Mouse (Mus musculus): ENCODE measurements around the gene Tpsg1.

The Tpsg1 gene

DNA sequence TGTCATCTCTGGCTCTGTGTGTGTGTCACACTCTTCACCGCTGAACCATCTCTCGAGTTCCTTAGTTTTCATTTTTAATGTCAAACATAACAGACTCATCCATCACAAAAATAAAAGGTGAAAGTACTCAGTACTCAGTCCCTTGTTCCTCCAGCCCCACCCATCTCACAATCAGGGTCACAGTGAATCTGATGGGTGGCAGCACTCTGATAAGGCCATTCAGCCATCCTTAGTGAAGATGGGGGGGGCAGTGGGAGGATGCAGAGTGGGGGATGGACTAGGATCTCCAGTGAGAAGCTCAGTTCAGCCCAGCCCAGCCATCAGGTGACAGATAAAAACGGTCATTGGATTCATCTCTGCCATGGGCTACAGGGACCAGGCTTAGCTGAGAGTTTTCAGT lies at the start of gene Tpsg1:
Gene Tpsg1 (plus strand): TSS at position 301 of the 400 bp plus-strand sequence.
- DNase-seq (ENCODE audit: low read depth in 1 of 2, low spot score in 2 of 2): no peak

DNA sequence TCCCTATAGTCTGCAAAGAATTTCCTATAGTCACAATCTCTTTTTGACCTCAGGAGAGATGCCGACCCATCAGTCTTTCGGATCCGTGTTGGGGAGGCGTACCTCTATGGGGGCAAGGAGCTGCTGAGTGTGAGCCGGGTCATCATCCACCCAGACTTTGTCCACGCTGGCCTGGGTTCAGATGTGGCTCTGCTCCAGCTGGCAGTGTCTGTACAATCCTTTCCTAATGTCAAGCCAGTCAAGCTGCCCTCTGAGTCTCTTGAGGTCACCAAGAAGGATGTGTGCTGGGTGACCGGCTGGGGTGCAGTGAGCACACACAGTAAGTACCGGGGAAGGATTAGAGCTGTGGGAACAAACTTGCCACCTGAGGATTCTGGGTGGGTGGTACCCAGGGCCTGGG lies 48.3 kb upstream of the Tpsg1 start:
- no peak for DNase-seq (ENCODE audit: low read depth in 1 of 2, low spot score in 2 of 2)

DNA sequence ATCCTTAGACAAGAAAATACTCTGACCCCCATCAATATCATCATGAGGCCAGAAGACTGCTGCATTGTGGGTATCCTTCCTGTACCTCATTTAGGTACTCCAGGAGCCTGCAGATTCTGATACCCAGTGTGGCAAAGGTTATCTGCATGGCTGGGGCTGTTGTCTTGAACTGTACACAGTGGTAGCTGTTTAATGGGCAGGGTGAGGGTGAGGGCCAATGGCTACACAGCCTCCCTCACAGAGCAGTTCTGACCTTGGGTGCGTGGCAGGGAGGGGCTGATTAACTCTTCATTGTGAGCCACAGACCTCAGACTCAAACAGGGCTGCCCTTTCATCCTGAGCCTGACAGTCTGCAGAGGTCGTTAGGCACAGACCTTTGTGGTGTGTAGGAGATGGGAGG lies 46.1 kb upstream of the Tpsg1 start:
- no peak for DNase-seq (ENCODE audit: low read depth in 1 of 2, low spot score in 2 of 2)

DNA sequence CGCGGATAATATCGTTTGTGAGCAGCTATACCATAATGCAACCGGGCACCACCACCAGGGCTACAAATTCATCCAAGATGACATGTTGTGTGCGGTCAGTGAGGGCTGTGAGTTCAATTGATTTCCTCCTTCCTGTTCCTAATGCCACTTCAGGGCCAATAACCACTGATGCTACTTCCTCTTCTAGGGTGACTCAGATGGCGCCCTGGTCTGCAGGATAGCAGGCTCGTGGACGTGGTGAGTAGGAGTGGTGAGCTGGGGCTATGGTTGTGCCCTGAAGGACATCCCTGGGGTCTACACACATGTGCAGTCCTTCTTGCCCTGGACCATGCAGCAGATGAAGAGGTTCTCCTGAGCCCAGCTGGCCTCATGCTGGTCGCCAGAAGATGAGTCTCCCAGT lies 36.8 kb upstream of the Tpsg1 start:
- peak in 1 of 2 experiments; percentile 17 for DNase-seq (ENCODE audit: low read depth in 1 of 2, low spot score in 2 of 2)

DNA sequence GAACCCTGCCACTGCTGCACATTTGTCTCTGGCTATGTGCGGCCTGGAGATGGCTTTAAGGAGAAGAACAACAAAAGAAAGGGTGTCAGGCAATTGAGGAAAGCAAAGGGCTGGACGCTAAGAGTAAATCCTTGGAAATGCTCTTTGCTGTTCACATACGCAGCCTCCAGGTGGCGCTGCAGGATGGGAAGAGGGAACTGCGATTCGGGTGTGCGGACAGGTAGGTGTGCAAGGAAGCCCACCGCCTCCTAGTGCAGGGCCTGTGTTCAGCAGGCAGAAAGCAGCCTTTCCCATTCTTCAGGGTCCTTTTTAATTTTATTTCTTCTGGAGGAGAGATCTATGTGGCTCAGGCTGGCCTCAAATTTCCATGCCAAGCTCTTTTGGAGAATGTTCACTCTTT lies 35.1 kb upstream of the Tpsg1 start:
- no peak for DNase-seq (ENCODE audit: low read depth in 1 of 2, low spot score in 2 of 2)

DNA sequence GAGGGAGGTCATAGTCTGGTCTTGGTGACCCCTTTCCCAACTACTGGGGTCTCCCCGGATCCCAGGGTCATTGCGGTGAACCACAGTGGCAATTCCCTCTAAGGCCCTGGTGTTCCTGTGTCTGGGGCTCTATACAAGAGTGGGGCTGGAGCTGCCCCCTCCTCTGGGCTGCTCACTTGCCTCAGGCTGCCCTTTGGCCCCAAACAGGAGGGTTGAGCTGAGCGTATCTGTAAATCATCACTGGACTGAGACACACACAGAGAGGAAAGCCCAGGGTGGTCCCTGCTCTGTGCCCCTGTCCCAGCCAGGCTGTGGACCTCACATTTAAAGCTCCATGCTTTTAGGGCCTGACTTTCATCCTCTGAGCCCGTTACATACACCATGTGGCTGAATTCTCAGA lies 30.9 kb upstream of the Tpsg1 start:
- no peak for DNase-seq (ENCODE audit: low read depth in 1 of 2, low spot score in 2 of 2)

DNA sequence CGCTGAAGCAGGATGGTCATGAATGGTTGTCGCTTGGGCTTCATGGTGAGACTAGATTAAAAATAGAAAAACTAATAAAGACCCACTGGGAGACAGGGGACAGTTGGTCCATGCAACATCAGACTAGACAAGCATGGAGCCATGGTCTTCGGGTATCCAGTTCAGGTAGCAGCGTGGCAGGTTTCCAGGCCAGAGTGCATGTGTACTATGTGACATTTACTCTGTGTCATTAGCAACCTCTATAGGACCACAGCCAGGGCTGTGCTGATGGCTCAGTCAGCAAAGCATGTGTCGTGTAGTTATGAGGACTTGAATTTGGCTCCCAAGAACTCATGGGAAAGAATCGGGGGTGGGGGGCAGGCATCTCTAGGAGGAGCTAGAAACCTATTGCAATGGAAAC lies 29.1 kb upstream of the Tpsg1 start:
- no peak for DNase-seq (ENCODE audit: low read depth in 1 of 2, low spot score in 2 of 2)

DNA sequence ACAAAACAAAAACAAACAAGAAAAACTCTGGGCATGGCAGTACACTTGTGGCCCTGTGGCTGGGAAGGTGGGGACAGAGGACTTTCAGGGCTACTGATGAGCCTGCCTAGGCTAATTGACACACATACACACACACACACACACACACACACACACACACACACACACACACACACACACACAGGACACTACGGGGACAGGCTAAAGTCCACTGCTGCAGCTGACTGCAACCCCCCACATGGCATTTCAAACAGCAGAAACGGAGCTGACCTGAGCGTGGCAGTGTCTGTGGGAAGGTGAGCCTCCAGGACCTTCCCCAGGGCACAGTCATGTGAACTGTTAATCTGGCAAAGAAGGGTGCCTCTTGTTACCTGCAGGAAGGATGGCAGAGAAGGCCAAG lies 27.6 kb upstream of the Tpsg1 start:
- DNase-seq (ENCODE audit: low read depth in 1 of 2, low spot score in 2 of 2): no peak

DNA sequence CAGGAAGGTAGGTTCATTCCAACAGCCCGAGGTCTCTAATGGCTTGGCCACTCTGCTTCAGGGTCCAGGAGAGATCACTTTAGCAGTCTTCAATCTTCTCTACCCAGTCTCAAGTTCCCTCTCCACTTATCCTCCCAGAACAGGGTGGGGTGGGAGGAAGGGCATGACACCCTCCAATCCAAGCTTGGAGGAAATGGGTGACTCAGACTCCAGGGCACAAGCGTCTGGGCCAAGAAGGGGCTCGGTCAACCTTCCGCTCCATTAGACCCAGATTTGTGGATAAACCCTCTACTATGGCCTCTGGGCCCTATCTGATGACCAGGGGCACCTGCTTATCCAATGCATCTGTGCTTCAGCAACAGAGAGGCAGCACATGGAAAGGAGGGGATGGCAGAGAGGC lies 23.6 kb upstream of the Tpsg1 start, which contains the start of gene Tpsab1:
Gene Tpsab1 (minus strand): TSS at position 101 of the 400 bp plus-strand sequence.
- DNase-seq (ENCODE audit: low read depth in 1 of 2, low spot score in 2 of 2): no peak

DNA sequence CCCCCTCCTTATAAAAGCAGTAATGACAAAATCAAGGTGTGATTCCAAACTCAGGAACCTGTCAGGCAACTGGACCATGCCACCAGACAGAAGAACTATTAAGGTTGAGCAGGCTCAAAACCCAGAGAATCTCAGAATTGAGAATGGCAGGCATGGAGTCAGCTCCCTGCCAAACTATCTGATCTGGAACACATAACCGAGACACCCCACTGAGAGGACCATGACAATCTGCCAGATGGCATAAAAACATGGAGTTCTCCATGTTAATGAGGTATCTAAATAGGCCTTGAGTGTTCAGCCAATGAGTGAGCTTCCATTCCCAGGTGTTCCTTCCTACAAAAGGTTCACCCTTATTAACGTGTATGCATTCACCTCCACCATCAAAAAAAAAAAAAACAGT lies 7.8 kb upstream of the Tpsg1 start:
- no peak for DNase-seq (ENCODE audit: low read depth in 1 of 2, low spot score in 2 of 2)

DNA sequence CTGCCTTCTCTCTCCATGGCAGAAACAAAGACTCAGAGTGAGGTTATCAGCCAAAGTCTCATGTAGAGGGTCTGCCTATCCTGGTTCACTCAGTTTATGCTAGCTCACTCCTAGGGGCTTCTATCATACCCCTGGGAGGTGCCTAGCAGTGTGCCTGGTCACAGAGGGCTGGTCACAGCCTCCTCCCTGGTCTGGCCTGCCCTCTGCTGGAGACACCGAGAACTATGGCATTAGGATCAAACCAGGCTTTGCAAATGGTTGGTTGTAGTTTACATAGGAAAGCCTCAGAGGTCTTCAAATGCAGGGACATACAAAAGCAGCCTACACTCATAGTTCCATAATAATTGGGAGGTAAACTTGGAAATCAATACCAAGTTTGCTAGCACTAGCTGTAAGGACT lies 5.3 kb upstream of the Tpsg1 start:
- no peak for DNase-seq (ENCODE audit: low read depth in 1 of 2, low spot score in 2 of 2)

DNA sequence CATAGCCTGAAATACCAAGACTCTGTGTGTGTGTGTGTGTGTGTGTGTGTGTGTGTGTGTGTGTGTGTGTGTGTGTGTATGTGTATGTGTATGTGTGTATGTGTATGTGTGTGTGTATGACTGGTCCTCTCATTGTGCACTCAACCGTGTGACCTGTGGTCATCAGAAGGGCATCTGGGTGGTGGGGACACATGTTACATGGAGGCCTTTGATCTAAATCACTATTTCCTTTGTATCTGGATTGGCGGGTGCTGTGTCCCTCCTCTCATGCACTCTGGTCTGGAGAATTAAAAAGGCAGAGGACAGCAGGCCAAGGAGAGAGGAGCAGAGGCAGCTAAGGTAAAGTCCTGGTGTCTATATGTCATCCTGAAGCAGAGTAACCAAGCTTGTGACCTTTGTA lies 3.1 kb upstream of the Tpsg1 start, which contains the start of gene Tpsb2:
Gene Tpsb2 (plus strand): TSS at position 301 of the 400 bp plus-strand sequence.
- no peak for DNase-seq (ENCODE audit: low read depth in 1 of 2, low spot score in 2 of 2)

DNA sequence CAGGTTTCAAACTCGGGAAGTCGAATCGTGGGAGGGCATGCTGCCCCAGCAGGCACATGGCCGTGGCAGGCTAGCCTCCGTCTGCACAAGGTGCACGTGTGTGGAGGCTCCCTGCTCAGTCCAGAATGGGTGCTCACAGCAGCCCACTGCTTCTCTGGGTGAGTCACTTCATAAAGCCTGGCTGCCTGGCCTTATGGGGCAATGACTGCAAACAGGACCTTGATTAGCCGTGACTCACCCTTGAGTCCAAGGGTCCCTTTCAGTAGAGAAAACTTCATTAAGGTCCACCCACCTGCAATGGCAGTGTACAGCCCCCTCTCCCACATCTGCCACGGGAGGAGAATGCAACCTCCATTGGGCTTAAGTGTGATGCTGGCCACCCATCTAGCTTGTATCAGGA lies 3.4 kb downstream of the Tpsg1 start:
- no peak for DNase-seq (ENCODE audit: low read depth in 1 of 2, low spot score in 2 of 2)

DNA sequence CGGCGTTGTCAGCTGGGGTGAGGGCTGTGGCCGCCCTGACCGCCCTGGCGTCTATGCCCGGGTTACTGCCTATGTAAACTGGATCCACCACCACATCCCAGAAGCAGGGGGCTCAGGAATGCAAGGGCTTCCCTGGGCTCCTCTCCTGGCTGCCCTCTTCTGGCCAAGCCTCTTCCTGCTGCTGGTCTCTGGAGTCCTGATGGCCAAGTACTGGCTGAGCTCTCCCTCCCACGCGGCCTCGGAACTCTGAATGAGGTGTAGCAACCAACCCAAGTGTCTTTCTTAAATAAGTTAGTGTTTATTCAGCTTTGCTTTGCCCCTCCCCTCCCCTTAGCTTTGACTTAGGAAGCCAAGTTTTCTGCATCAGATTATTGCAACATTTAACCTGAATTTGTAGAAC lies 4.9 kb downstream of the Tpsg1 start:
- no peak for DNase-seq (ENCODE audit: low read depth in 1 of 2, low spot score in 2 of 2)

DNA sequence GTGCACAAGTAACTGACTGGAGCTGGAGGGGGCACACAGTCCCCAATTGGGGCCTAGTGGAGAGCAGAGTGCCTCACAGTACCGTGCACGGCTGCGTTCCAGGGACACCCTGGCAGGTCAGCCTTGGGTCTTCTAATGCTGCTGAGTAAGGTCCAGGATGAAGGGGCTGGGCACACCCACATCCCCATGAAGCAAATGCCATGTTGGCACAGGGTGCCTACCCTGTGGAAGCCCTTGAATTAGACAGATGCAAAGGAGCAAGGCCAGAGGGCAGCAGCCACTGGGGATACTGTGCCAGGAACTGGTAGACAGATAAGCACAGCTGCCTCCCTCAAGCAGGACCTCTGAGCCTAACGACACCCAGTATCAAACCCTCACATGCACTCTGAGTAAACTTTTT lies 25.5 kb downstream of the Tpsg1 start:
- DNase-seq (ENCODE audit: low read depth in 1 of 2, low spot score in 2 of 2): no peak

DNA sequence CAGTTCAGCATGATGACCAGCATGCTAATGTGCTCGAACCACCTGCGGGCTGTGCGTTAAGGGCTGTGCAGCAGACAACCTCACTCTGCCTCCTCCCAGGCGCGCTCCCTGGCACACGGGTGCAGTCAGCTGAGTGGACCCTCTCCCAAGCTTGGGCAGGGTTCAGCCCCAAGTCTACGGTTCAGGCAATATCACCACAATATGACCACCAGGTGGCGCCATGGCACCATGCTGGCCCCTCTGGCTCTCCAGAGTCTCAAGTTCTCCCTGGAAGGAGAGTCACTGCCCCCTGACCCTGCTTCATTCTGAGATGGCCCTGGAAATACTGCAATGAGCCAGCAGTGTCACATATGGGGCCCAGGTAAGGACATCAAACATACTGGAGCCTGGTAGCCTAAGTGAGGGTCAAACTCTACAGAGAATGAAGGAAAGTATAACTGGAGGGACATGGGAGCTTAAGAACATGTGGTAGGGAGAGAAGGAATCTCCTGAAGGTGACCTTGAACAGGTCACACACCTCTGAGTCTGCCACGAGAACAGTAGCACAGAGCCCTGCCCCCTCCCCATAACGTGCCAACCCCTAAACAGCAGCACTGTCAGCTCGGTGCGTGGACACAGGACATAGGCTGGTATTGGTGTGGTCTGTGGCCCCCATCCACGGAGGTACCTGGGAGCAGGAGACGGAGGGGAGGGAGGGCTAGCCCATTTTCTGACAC lies 28.9 kb downstream of the Tpsg1 start:
- DNase-seq (ENCODE audit: low read depth in 1 of 2, low spot score in 2 of 2): peak in 1 of 2 experiments; percentile 14

DNA sequence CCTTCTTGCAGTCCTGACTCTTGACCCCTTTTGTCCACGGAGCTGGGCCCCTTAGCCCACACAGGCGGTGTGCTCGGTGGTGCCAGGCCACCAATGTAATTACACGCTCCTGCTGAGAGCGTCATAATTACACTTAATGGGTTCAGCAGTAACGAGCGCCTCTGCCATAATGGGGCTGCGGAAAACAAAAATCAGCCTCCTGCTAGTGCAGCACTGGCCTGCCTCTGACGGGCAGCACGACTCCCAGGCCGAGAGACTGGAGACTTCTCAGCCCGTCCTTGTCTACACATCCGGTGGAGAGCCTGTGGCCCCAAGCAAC lies 29.4 kb downstream of the Tpsg1 start:
- no peak for DNase-seq (ENCODE audit: low read depth in 1 of 2, low spot score in 2 of 2)

DNA sequence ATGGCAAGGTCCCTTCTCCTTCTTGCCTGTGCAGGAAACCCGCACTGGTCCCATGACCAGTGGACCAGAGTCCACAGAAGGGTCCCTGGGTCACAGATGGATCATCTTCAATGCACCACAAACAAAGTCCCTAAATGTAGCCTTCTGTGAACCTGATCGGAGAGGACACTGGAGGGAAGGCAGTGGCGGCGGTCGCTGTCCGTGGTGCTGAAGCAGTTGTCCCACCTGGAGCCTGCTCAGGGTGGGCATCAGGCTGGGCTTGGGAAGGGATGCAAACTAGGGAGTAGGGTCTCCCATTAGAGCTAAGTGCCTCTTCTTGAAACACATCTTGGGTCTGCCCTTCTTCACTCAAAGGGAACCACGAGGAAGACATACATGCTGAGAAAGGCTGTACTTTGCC lies 31.4 kb downstream of the Tpsg1 start:
- DNase-seq (ENCODE audit: low read depth in 1 of 2, low spot score in 2 of 2): no peak

DNA sequence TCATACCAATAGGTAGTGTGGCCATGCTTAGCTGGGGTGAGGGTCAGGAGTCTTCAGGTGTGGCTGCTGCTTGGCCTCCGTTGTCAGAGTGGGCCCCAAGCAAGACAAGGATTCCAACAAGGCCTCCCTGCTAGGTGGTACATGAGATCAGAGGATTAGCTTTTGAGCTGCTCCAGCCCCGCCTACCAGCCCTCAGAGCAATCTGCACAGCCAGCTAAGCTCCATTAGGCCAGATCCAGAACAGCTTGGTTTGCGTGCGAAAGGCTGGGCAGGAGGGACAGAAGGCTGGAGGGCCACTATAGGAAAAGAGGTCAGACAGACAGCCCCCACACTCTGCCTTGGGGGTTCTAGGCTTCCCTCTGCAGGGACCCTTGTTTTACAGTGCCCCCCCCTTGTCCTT lies 32.4 kb downstream of the Tpsg1 start:
- DNase-seq (ENCODE audit: low read depth in 1 of 2, low spot score in 2 of 2): no peak

DNA sequence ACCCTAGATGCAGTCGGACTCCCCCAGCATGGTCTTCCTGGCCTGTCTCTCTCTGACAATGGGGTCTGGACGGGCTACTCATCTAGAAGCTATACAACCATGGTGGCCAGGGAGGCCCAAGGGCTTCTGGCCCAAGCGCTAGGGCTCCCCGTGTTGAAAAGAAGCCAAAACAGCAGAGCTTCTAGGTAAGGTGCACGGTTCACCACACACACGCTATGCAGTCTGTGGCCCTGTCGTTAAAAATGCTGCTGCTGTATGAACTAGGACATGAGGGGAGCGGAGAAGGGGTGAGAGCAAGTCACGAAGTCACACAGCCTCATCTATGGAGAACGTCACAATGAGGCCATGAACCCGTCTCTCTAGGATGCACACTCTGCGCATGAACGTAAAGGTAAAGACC lies 33.2 kb downstream of the Tpsg1 start:
- no peak for DNase-seq (ENCODE audit: low read depth in 1 of 2, low spot score in 2 of 2)

DNA sequence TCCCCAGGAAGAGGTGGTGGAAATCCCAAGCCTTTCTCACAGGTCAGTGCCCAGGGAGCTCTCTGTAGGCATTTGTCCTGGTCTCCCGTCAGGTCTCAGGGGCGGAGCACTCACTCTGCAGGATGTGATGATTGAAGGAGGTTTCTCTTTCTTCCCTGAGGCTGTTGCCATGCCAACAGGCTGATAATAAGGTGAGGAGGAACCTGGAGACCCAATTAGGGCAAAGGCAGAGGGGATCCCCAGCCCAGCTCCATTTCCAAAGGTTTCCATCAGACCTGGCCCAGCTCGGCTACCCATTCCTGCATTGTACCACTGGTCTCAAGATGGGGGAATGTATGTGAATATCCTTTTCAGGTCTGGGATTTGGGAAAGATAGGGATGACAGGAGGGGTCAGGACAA lies 35.1 kb downstream of the Tpsg1 start:
- no peak for DNase-seq (ENCODE audit: low read depth in 1 of 2, low spot score in 2 of 2)

DNA sequence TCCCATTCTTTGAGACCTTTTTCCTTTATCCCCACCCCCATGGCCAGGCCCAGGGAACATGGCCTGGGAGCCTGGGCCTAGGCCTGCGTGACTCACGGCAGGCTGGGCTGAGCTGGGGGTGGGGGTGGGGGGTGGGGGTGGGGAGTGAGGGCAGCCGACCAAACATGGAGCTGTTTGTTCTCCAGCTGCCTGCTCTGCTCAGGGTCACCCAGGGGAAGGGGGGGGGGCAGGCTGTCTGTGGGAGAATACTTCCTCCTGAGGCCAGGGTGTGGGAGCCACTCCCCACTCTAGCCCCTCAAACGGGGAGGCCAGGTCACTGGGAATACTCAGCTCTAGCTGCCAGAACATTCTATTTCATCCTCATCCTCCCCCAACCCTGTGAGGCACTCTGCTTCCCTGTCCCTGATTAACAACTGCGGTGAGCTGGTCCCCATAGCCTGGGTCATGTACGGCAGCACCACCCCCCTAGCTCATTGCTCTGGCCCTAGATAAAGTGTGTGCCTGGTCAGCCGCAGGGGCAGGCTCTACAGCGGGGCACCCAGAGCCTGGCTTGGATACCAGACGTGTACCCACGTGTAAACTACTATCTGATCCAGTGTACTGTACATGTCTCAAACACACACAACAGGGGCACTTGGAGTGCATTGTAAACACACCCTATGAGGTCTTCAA lies 36.3 kb downstream of the Tpsg1 start:
- no peak for DNase-seq (ENCODE audit: low read depth in 1 of 2, low spot score in 2 of 2)

DNA sequence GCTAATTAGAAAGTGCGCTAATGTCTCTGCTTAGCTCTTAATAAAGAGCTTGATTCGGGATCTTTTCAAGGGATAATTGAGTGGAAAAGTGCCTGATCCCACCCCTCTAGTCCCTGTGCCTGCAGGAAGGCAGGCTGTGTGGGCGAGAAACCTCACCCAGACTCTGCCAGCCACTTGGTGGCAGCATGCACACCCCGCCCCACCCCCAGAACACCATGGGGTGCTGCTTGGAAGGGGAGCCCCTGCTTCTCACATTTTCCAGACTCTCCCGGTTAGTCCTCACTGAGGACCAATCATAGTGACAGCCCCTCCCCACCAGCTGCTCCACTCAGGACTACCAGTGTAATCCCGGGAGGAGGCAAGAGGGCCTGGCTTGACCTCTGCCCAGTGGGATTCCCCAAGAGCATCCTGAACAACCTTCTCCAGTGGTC lies 37.0 kb downstream of the Tpsg1 start:
- DNase-seq (ENCODE audit: low read depth in 1 of 2, low spot score in 2 of 2): no peak

Data from monocyte, adult 2 months (primary cell).